Mouse (Mus musculus) cerebellum, adult 11-12 months (tissue): ENCODE data around the gene Irf2bpl.

Source experiments
- DNase-seq: peaks from one replicate; pipeline ENCODE4 v3.0.0; 2022

Gene Irf2bpl

GRCm38 (mm10) chr12:86858498-86858897, 26.1 kb downstream of the Irf2bpl start:
- no peak for DNase-seq

- no peak for DNase-seq
Measured at GRCm38 (mm10) chr12:86857290-86857689, 27.3 kb downstream of the Irf2bpl start.

GRCm38 (mm10) chr12:86855670-86856069, 28.9 kb downstream of the Irf2bpl start:
- no peak for DNase-seq

- no peak for DNase-seq
Measured at GRCm38 (mm10) chr12:86853516-86853915, 31.1 kb downstream of the Irf2bpl start.

- DNase-seq: no peak
Measured at GRCm38 (mm10) chr12:86851313-86851712, 33.3 kb downstream of the Irf2bpl start.

- no peak for DNase-seq
Measured at GRCm38 (mm10) chr12:86850746-86851145, 33.9 kb downstream of the Irf2bpl start.

GRCm38 (mm10) chr12:86849945-86850626, 34.5 kb downstream of the Irf2bpl start:
- DNase-seq: no peak

GRCm38 (mm10) chr12:86842866-86843459, 41.6 kb downstream of the Irf2bpl start:
- DNase-seq: no peak

GRCm38 (mm10) chr12:86840526-86840925, 44.1 kb downstream of the Irf2bpl start:
- no peak for DNase-seq

GRCm38 (mm10) chr12:86838181-86838580, 46.4 kb downstream of the Irf2bpl start:
- DNase-seq: no peak

GRCm38 (mm10) chr12:86836431-86837047, 48.1 kb downstream of the Irf2bpl start:
- DNase-seq: no peak

GRCm38 (mm10) chr12:86835899-86836298, 48.7 kb downstream of the Irf2bpl start:
- DNase-seq: no peak

GRCm38 (mm10) chr12:86834416-86834772, 50.2 kb downstream of the Irf2bpl start:
- no peak for DNase-seq

- DNase-seq: no peak
Measured at GRCm38 (mm10) chr12:86833711-86834415, 50.7 kb downstream of the Irf2bpl start.

- no peak for DNase-seq
Measured at GRCm38 (mm10) chr12:86832551-86833182, 51.9 kb downstream of the Irf2bpl start.

- peak; percentile 27 for DNase-seq
Measured at GRCm38 (mm10) chr12:86831591-86832550, 52.7 kb downstream of the Irf2bpl start.
